Mouse (Mus musculus) E14TG2a.4 (cell line): ENCODE results near the gene Afdn.
"Not testable (repeated sequence)": the region's sequence is repeated elsewhere in the genome, so short reads cannot be mapped to it uniquely, and the experiment has no call there.

Experiments
- H3K27me3 ChIP-seq: 2 replicates; pipeline ENCODE4 v1.6.1; 2014; ENCODE audit warnings: low read length, control low read depth; ENCODE audit not compliant: insufficient read depth
- H3K36me3 ChIP-seq: 2 replicates; pipeline ENCODE4 v1.6.1; 2014; ENCODE audit warnings: low read length, control low read depth; ENCODE audit not compliant: insufficient read depth
- H3K4me1 ChIP-seq: replicated peaks from 2 replicates; pipeline ENCODE4 v1.6.1; 2014; ENCODE audit warnings: low read depth, low read length, control low read depth
- H3K4me3 ChIP-seq: replicated peaks from 2 replicates; pipeline ENCODE4 v1.5.1; 2014; ENCODE audit warnings: mild to moderate bottlenecking, low read length
- H3K9me3 ChIP-seq: 2 replicates; pipeline ENCODE4 v1.6.1; 2014; ENCODE audit warnings: low read length, control low read depth
- CTCF ChIP-seq: conservative IDR thresholded peaks from 2 replicates; pipeline ENCODE4 v1.5.1; 2014; ENCODE audit warnings: low read length
- NANOG ChIP-seq: IDR thresholded peaks from 2 replicates; pipeline ENCODE4 v1.6.1; 2014; ENCODE audit warnings: borderline replicate concordance, low read length, mixed read lengths
- POU5F1 ChIP-seq: IDR thresholded peaks from 2 replicates; pipeline ENCODE4 v1.6.1; 2014; ENCODE audit warnings: low read length, borderline replicate concordance

Afdn gene

GRCm38 (mm10) chr17:13754940-13755339, 5.4 kb upstream of the Afdn start:
- Histone ChIP-seq H3K9me3 (no peaks in the 10 kb centered on the region), H3K4me3 (no peak overlapping the region), H3K27me3 (no peaks in the 10 kb centered on the region), H3K4me1 (peaks cover 55% of the 10 kb centered on the region), H3K36me3 (no peaks in the 10 kb centered on the region)
- TF ChIP-seq NANOG, result no peak
- no peak for TF ChIP-seq POU5F1
- TF ChIP-seq CTCF, result no peak

DNA sequence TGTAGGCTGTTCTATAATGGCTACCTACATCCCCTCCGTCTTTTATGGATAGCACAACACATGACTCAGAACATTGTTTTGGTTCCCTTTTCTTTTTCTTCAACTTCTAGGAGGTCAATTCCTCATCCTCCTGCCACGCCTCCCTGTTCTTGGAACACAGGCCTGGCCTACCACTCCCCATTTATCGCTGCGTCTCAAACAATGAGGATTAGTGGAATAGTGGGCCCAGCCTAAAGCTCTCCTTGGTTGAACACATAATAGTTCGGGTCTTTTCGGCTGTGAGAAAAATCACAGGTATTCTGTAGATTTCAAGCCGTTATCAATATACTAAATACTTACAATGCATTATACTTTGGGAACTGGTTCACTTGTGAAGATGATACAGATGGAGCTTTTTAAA, 1.8 kb upstream of the Afdn start:
- H3K4me1 ChIP-seq, result peaks cover 71% of the 10 kb centered on the region
- no peaks in the 10 kb centered on the region for H3K36me3 ChIP-seq
- no peaks in the 10 kb centered on the region for H3K9me3 ChIP-seq
- peak overlapping the region; percentile 91; the same call in 1 of the 2 replicates for H3K4me3 ChIP-seq
- TF ChIP-seq NANOG (no peak), CTCF (no peak), POU5F1 (no peak)
- H3K27me3 ChIP-seq, result no peaks in the 10 kb centered on the region

DNA sequence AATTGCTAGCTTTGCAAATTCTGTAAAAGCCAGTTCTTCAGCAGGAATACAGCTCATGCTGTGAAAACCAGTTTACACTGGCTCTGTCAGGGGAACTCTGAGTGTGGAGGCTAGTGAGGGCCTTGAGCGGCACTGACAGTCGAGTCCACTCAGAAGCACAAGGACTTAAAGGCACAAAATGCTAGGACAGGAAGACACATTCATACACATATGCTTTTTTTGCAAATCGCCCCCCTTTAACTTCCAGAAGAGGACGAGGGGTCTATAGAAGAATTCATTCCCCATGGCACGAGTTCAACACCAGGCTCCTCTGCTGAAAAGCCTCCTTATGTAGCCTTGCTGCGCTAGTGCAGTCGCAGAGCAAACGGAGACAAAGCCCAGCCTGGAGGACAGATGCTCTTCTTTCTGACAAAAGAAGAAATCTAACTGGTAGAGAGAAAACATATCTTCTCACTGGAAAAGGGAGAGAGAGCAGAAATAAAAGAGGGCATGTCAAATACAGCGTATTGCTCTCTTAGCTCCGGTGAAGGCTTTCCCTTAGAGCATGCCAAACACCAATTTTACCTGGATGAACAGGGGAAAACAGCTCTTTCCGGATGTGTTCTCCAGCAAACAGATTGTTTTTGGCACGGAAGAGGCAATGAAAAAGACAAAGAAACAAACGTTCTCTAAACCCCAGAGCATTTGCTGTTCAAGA, 1.0 kb upstream of the Afdn start:
- Histone ChIP-seq H3K4me1 (peaks cover 67% of the 10 kb centered on the region), H3K4me3 (peak overlapping the region; percentile 91), H3K9me3 (no peaks in the 10 kb centered on the region), H3K36me3 (no peaks in the 10 kb centered on the region), H3K27me3 (no peaks in the 10 kb centered on the region)
- TF ChIP-seq POU5F1 (no peak), CTCF (no peak), NANOG (peak; percentile 12; the same call in 1 of the 2 replicates)

- TF ChIP-seq POU5F1 (no peak), CTCF (no peak), NANOG (no peak)
- H3K4me3 ChIP-seq, result peak overlapping the region; percentile 91
- H3K36me3 ChIP-seq, result peaks cover 9% of the 10 kb centered on the region; the same call in 1 of the 2 replicates
- no peaks in the 10 kb centered on the region for H3K27me3 ChIP-seq
- no peaks in the 10 kb centered on the region for H3K9me3 ChIP-seq
- peaks cover 58% of the 10 kb centered on the region for H3K4me1 ChIP-seq
Measured at GRCm38 (mm10) chr17:13760675-13761178, 388 bp downstream of the Afdn start.

GRCm38 (mm10) chr17:13761179-13761913, 1.0 kb downstream of the Afdn start, which contains the start of gene Tcte2:
Gene Tcte2, minus strand, starts transcription at chr17:13761825.
- no peaks in the 10 kb centered on the region for H3K9me3 ChIP-seq
- peaks cover 54% of the 10 kb centered on the region for H3K4me1 ChIP-seq
- TF ChIP-seq POU5F1 (no peak), CTCF (no peak), NANOG (no peak)
- no peaks in the 10 kb centered on the region for H3K27me3 ChIP-seq
- peak within 1 kb of the TSS; percentile 91 for H3K4me3 ChIP-seq
- H3K36me3 ChIP-seq, result peaks cover 12% of the 10 kb centered on the region; the same call in 1 of the 2 replicates

DNA sequence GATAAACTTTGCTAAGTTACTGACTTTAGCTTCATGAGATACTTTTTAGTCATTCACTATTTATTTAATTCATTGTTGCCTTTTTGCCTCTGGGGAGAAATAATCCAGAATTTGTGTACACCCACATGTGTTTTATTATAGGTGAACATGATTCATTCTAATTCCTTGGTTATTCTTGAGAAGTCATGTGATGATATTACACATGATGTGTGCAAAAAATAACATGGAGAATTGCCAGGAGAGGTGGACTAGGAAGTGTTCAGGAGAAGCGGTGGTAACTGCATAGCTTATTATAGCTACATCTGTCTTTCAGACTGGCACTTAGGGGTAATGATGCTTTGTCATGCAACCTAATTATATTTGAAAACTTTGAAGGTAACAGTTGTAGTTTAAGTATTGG, 3.5 kb downstream of the Afdn start:
- Histone ChIP-seq H3K27me3 (no peaks in the 10 kb centered on the region), H3K9me3 (no peaks in the 10 kb centered on the region), H3K4me3 (no peak overlapping the region), H3K4me1 (peaks cover 38% of the 10 kb centered on the region), H3K36me3 (peaks cover 12% of the 10 kb centered on the region; the same call in 1 of the 2 replicates)
- TF ChIP-seq CTCF (no peak), POU5F1 (no peak), NANOG (no peak)

GRCm38 (mm10) chr17:13764911-13765310, 4.6 kb downstream of the Afdn start:
- Histone ChIP-seq H3K4me1 (peaks cover 32% of the 10 kb centered on the region), H3K36me3 (peaks cover 12% of the 10 kb centered on the region; the same call in 1 of the 2 replicates)
- H3K27me3 ChIP-seq, result not testable (repeated sequence)

DNA sequence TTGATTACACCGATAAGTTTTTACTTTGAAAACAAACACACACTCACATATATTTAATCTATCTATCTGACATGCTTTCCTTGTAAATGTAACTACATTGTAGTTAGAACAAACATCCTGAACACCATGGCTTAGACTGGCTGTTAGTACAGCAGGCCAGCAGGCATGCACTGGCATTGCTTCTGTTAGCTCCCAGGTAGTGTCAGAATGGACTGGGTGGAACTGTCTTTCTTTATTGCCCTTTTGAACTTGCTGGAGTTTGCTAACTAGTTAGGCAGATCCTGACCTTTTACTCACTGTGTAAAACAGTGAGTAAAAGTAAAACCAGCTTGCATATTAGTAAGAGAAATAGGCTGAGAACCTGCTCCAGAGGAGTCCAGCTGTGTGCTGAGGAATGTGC, 8.2 kb downstream of the Afdn start:
- no peaks in the 10 kb centered on the region for H3K27me3 ChIP-seq
- H3K36me3 ChIP-seq, result peaks cover 15% of the 10 kb centered on the region; the same call in 1 of the 2 replicates
- H3K4me1 ChIP-seq, result peaks cover 16% of the 10 kb centered on the region
- H3K9me3 ChIP-seq, result no peaks in the 10 kb centered on the region
- H3K4me3 ChIP-seq, result no peak overlapping the region
- TF ChIP-seq NANOG, result no peak
- TF ChIP-seq POU5F1, result no peak
- no peak for TF ChIP-seq CTCF

More at GRCm38 (mm10) chr17:13764911-13765310, 4.6 kb downstream of the Afdn start:
- H3K4me3 ChIP-seq, H3K9me3 ChIP-seq: not testable (repeated sequence)

GRCm38 (mm10) chr17:13769256-13769655, 8.9 kb downstream of the Afdn start:
- TF ChIP-seq POU5F1, result no peak
- TF ChIP-seq NANOG, result no peak
- TF ChIP-seq CTCF, result peak; percentile 43
- no peak overlapping the region for H3K4me3 ChIP-seq
- H3K36me3 ChIP-seq, result peaks cover 15% of the 10 kb centered on the region; the same call in 1 of the 2 replicates
- H3K9me3 ChIP-seq, result no peaks in the 10 kb centered on the region
- H3K4me1 ChIP-seq, result peaks cover 16% of the 10 kb centered on the region
- no peaks in the 10 kb centered on the region for H3K27me3 ChIP-seq
